9 mouse cellular contexts compared by ENCODE assay signal in genomic region chr10:52417998-52418860, GRCm38 (mm10). TPM values are rescaled to one million over a fixed set of nuclear protein-coding genes. Genes with fewer than 3 reads are reported as not detected.
DNase-seq lines count a peak whose midpoint lies in the region; ATAC-seq and TF ChIP-seq lines count a peak whose summit lies in the region.
"Had no signal": no experiment of that assay in that cellular context is flagged by ENCODE, and none has a peak within 500 bp of the region (broad histone marks: within the 10 kb centered on the region; RNA-seq: fewer than 3 reads in every experiment).

No protein-coding gene starts in this region.

- H3K27me3 ChIP-seq in cerebellum, adult 2 months (ENCODE audit: control insufficient read depth, insufficient read depth, low read length), result no peaks in the 10 kb centered on the region
- peaks cover 7% of the 10 kb centered on the region; the same call in 1 of the 2 replicates for H3K27me3 ChIP-seq in E14TG2a.4 (ENCODE audit: insufficient read depth, low read length)
- no peaks in the 10 kb centered on the region for H3K27me3 ChIP-seq in embryonic facial prominence, embryonic 12.5 days
- H3K27me3 ChIP-seq in hindbrain, embryonic 14.5 days (ENCODE audit: control insufficient read depth, insufficient read depth, low read length), result no peaks in the 10 kb centered on the region

- peak overlapping the region; percentile 64 for H3K4me2 ChIP-seq in embryonic facial prominence, embryonic 12.5 days (replicated peaks)
- peak overlapping the region; percentile 72 for H3K4me2 ChIP-seq in hindbrain, embryonic 14.5 days (replicated peaks)

- no peak for TF ChIP-seq CTCF in cerebellum, adult 2 months (IDR thresholded peaks at IDR 0.05; ENCODE audit: borderline replicate concordance, insufficient read depth, low read depth, low read length)
- TF ChIP-seq CTCF in E14TG2a.4 (conservative IDR thresholded peaks at IDR 0.05; ENCODE audit: low read length), result no peak

- peak overlapping the region; percentile 91 for H3K9ac ChIP-seq in embryonic facial prominence, embryonic 12.5 days
- H3K9ac ChIP-seq in hindbrain, embryonic 14.5 days, result peak overlapping the region; percentile 79

- no peaks in the 10 kb centered on the region for H3K9me3 ChIP-seq in E14TG2a.4 (ENCODE audit: low read length)
- no peaks in the 10 kb centered on the region for H3K9me3 ChIP-seq in embryonic facial prominence, embryonic 12.5 days
- H3K9me3 ChIP-seq in hindbrain, embryonic 14.5 days (ENCODE audit: control insufficient read depth, low read length), result no peaks in the 10 kb centered on the region

- peak overlapping the region; percentile 64 for H3K27ac ChIP-seq in cerebellum, adult 2 months (ENCODE audit: insufficient read depth, low read length)
- peak overlapping the region; percentile 91 for H3K27ac ChIP-seq in embryonic facial prominence, embryonic 12.5 days
- peak overlapping the region; percentile 98 for H3K27ac ChIP-seq in hindbrain, embryonic 14.5 days

- peak in 1 of 2 experiments; percentile 16 for DNase-seq in cerebellum, adult 2 months
- no peak for DNase-seq in cerebellum, postnatal 36 days
- DNase-seq in hindbrain, embryonic 14.5 days (ENCODE audit: low spot score), result peak; percentile 36
- DNase-seq in left cerebral cortex, postnatal 36 days (ENCODE audit: low spot score in 2 of 2), result no peak
- DNase-seq in ovary, postnatal 14 days (ENCODE audit: low spot score), result no peak

- no peak for TF ChIP-seq POLR2A in cerebellum, adult 2 months (IDR thresholded peaks at IDR 0.05; ENCODE audit: borderline replicate concordance, insufficient read depth, low read length)

- intact Hi-C loops in left cerebral cortex, postnatal 36 days (cut with DNase I), result loop anchor here (2.0 to 5.0 kb wide), 2 partner anchors 35 to 274 kb away; partner anchors contain the start of genes Gopc and Slc35f1

- WGBS in cerebellum, adult 2 months, result 1% methylated on average over 39 of the region's 39 CpGs
- 2% methylated on average over 39 of the region's 39 CpGs for WGBS in embryonic facial prominence, embryonic 12.5 days
- 3% methylated on average over 39 of the region's 39 CpGs for WGBS in hindbrain, embryonic 14.5 days

- peaks cover 22% of the 10 kb centered on the region for H3K36me3 ChIP-seq in E14TG2a.4 (ENCODE audit: insufficient read depth, low read length)
- H3K36me3 ChIP-seq in embryonic facial prominence, embryonic 12.5 days, result no peaks in the 10 kb centered on the region
- H3K36me3 ChIP-seq in hindbrain, embryonic 14.5 days (replicated peaks; ENCODE audit: control insufficient read depth, insufficient read depth), result no peaks in the 10 kb centered on the region

- peak; percentile 54 for ATAC-seq in embryonic facial prominence, embryonic 12.5 days (ENCODE audit: insufficient number of reproducible peaks, insufficient read depth, low FRiP score, low TSS enrichment)
- ATAC-seq in hindbrain, embryonic 14.5 days (ENCODE audit: low FRiP score), result peak; percentile 46
- ATAC-seq in megakaryocyte-erythroid progenitor cell, adult 5-6 weeks (replicated peaks; ENCODE audit: low FRiP score, low TSS enrichment, poor library complexity, severe bottlenecking), result peak; percentile 19

- peaks cover 2% of the 10 kb centered on the region; the same call in 1 of the 2 replicates for H3K4me1 ChIP-seq in cerebellum, adult 2 months (ENCODE audit: control insufficient read depth, insufficient read depth, low read length)
- H3K4me1 ChIP-seq in E14TG2a.4 (replicated peaks; ENCODE audit: low read depth, low read length), result peaks cover 45% of the 10 kb centered on the region
- peaks cover 22% of the 10 kb centered on the region for H3K4me1 ChIP-seq in embryonic facial prominence, embryonic 12.5 days
- peaks cover 30% of the 10 kb centered on the region for H3K4me1 ChIP-seq in hindbrain, embryonic 14.5 days (replicated peaks; ENCODE audit: control insufficient read depth, insufficient read depth, low read length)

- peak overlapping the region; percentile 68 for H3K4me3 ChIP-seq in cerebellum, adult 2 months (replicated peaks; ENCODE audit: insufficient read depth, low read depth, low read length)
- peak overlapping the region; percentile 99 for H3K4me3 ChIP-seq in E14TG2a.4 (replicated peaks; ENCODE audit: low read length)
- peak overlapping the region; percentile 90 for H3K4me3 ChIP-seq in embryonic facial prominence, embryonic 12.5 days
- peak overlapping the region; percentile 81 for H3K4me3 ChIP-seq in hindbrain, embryonic 14.5 days (replicated peaks; ENCODE audit: low read length)

RNA-seq across cellular contexts. Expression of gene Nus1, which starts 0.9 kb away (rescaled TPM):
- 25.3 and 28.5 TPM in 2 replicates for polyA plus RNA-seq in cerebellum, adult 2 months (2012; rRNA removed)
- 15.5 and 18.5 TPM in 2 replicates for polyA plus RNA-seq in embryonic facial prominence, embryonic 12.5 days (2016; fragmentation: Nextera tagmentation; extraction: Ambion mirVana)
- 24.8 and 25.1 TPM in 2 replicates for polyA plus RNA-seq in hindbrain, embryonic 14.5 days (2014; fragmentation: Nextera tagmentation; extraction: Ambion mirVana)
- total RNA-seq in megakaryocyte-erythroid progenitor cell, adult 5-6 weeks (2014; fragmentation: Nextera tagmentation), result 23.7 and 28.4 TPM in 2 replicates
- total RNA-seq in megakaryocyte-erythroid progenitor cell, adult 5-6 weeks (2017), result 30.1 and 33.2 TPM in 2 replicates
- total RNA-seq in left cerebral cortex, postnatal 36 days (2021), result 10 to 100 TPM; 53.7 to 74.5 TPM

RNA-seq across cellular contexts. Expression of gene Nepn, which starts 29.5 kb away (rescaled TPM):
- polyA plus RNA-seq in cerebellum, adult 2 months (2012; rRNA removed), result 0.05 TPM in 2 replicates
- polyA plus RNA-seq in embryonic facial prominence, embryonic 12.5 days (2016; fragmentation: Nextera tagmentation; extraction: Ambion mirVana), result 0.14 TPM in 1 of 2 replicates, not detected in the other
- not detected in 2 replicates for polyA plus RNA-seq in hindbrain, embryonic 14.5 days (2014; fragmentation: Nextera tagmentation; extraction: Ambion mirVana)
- total RNA-seq in megakaryocyte-erythroid progenitor cell, adult 5-6 weeks (2014; fragmentation: Nextera tagmentation), result not detected in 2 replicates
- not detected in 2 replicates for total RNA-seq in megakaryocyte-erythroid progenitor cell, adult 5-6 weeks (2017)
- total RNA-seq in left cerebral cortex, postnatal 36 days (2021), result not detected
- total RNA-seq: layer of hippocampus, adult 8-10 months had no signal

RNA-seq across cellular contexts. Expression of gene Gopc, which starts 36.3 kb away (rescaled TPM):
- 30.9 and 31.4 TPM in 2 replicates for polyA plus RNA-seq in cerebellum, adult 2 months (2012; rRNA removed)
- 25.7 and 27.1 TPM in 2 replicates for polyA plus RNA-seq in embryonic facial prominence, embryonic 12.5 days (2016; fragmentation: Nextera tagmentation; extraction: Ambion mirVana)
- 26.1 and 27.4 TPM in 2 replicates for polyA plus RNA-seq in hindbrain, embryonic 14.5 days (2014; fragmentation: Nextera tagmentation; extraction: Ambion mirVana)
- 12.4 and 18.5 TPM in 2 replicates for total RNA-seq in megakaryocyte-erythroid progenitor cell, adult 5-6 weeks (2014; fragmentation: Nextera tagmentation)
- 12.6 and 19.5 TPM in 2 replicates for total RNA-seq in megakaryocyte-erythroid progenitor cell, adult 5-6 weeks (2017)
- total RNA-seq in left cerebral cortex, postnatal 36 days (2021), result 10 to 100 TPM; 44.0 to 46.4 TPM

RNA-seq across cellular contexts. Expression of gene Gm26741, which starts 59.7 kb away (rescaled TPM):
- polyA plus RNA-seq in cerebellum, adult 2 months (2012; rRNA removed), result not detected in 2 replicates
- not detected in 2 replicates for polyA plus RNA-seq in embryonic facial prominence, embryonic 12.5 days (2016; fragmentation: Nextera tagmentation; extraction: Ambion mirVana)
- polyA plus RNA-seq in hindbrain, embryonic 14.5 days (2014; fragmentation: Nextera tagmentation; extraction: Ambion mirVana), result not detected in 2 replicates
- total RNA-seq in megakaryocyte-erythroid progenitor cell, adult 5-6 weeks (2014; fragmentation: Nextera tagmentation), result not detected in 2 replicates
- total RNA-seq in megakaryocyte-erythroid progenitor cell, adult 5-6 weeks (2017), result not detected in 2 replicates
- not detected for total RNA-seq in left cerebral cortex, postnatal 36 days (2021)
- total RNA-seq: layer of hippocampus, adult 8-10 months had no signal
